Mouse (Mus musculus) midbrain, embryonic 16.5 days (tissue): ENCODE data around the gene Olfr1183. TPM values are rescaled to one million over a fixed set of nuclear protein-coding genes. Genes with fewer than 3 reads are reported as not detected.

Experiments used
- polyA plus RNA-seq: library from polyadenylated mRNA; unstranded; fragments of >200 nt; fragmentation: Nextera tagmentation; extraction: Ambion mirVana; gene quantifications from 2 replicates; pipeline ENCODE4 v1.2.1, GENCODE M21; 2015

Gene Olfr1183
- polyA plus RNA-seq, 1 experiment from 2014 or later = not detected

Other genes starting within 250 kb of the Olfr1183 start
- not detected in 2 replicates for gene Olfr1170, start 226.5 kb upstream of the Olfr1183 start, polyA plus RNA-seq
- not detected in 2 replicates for gene Olfr1173, start 175.0 kb upstream of the Olfr1183 start, polyA plus RNA-seq
- gene Olfr1174-ps, start 139.7 kb upstream of the Olfr1183 start, polyA plus RNA-seq = not detected in 2 replicates
- gene Olfr1175-ps, start 127.7 kb upstream of the Olfr1183 start, polyA plus RNA-seq = not detected in 2 replicates
- gene Olfr1176, start 118.1 kb upstream of the Olfr1183 start, polyA plus RNA-seq = not detected in 2 replicates
- gene Olfr1177-ps, start 108.4 kb upstream of the Olfr1183 start, polyA plus RNA-seq = not detected in 2 replicates
- gene Olfr1178, start 67.8 kb upstream of the Olfr1183 start, polyA plus RNA-seq = not detected in 2 replicates
- not detected in 2 replicates for gene Olfr1179, start 48.4 kb upstream of the Olfr1183 start, polyA plus RNA-seq
- not detected in 2 replicates for gene Olfr1180, start 35.7 kb upstream of the Olfr1183 start, polyA plus RNA-seq
- gene Olfr1181, start 28.7 kb upstream of the Olfr1183 start, polyA plus RNA-seq = not detected in 2 replicates
- gene Gm13757, start 5.7 kb upstream of the Olfr1183 start, polyA plus RNA-seq = not detected in 2 replicates
- gene Olfr1184, start 28.7 kb downstream of the Olfr1183 start, polyA plus RNA-seq = not detected in 2 replicates
- not detected in 2 replicates for gene Olfr1185-ps1, start 38.5 kb downstream of the Olfr1183 start, polyA plus RNA-seq
- not detected in 2 replicates for gene Olfr1186, start 63.7 kb downstream of the Olfr1183 start, polyA plus RNA-seq
- not detected in 2 replicates for gene Olfr1188, start 102.1 kb downstream of the Olfr1183 start, polyA plus RNA-seq
- not detected in 2 replicates for gene Olfr1189, start 131.6 kb downstream of the Olfr1183 start, polyA plus RNA-seq
- not detected in 2 replicates for gene Olfr1191-ps1, start 185.7 kb downstream of the Olfr1183 start, polyA plus RNA-seq
- not detected in 2 replicates for gene Olfr1192-ps1, start 193.6 kb downstream of the Olfr1183 start, polyA plus RNA-seq
- not detected in 2 replicates for gene Olfr1193, start 220.8 kb downstream of the Olfr1183 start, polyA plus RNA-seq
- not detected in 2 replicates for gene Olfr1195, start 234.3 kb downstream of the Olfr1183 start, polyA plus RNA-seq
- not detected in 2 replicates for gene Olfr1196, start 249.7 kb downstream of the Olfr1183 start, polyA plus RNA-seq